Comparison of ENCODE assay signal across 8 mouse cellular contexts in the genomic region with DNA sequence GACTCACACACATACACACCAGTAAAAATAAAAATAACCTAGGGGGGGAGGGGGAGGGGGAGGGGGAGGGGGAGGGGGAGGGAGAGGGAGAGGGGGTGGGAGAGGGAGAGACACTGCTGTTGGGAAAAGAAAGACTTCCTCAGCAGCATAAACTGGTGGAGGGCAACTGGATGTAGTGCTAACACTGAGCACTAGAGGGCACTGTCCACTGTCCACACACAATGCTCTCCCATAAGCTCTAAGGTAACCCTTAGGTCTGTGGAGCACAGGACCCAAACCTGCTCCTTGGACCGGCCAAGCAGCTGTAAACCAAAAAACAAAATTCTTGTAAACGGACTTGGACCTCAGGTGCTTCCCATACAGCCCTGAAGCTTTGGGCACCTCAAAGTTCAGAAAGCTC. TPM values are rescaled to one million over a fixed set of nuclear protein-coding genes. Genes with fewer than 3 reads are reported as not detected.
DNase-seq lines count a peak whose midpoint lies in the region; ATAC-seq and TF ChIP-seq lines count a peak whose summit lies in the region.

No protein-coding gene starts in this region.

- H3K9me3 ChIP-seq in hindbrain, postnatal 0 days (ENCODE audit: low read length), result no peaks in the 10 kb centered on the region
- H3K9me3 ChIP-seq in liver, postnatal 0 days (ENCODE audit: low read length), result no peaks in the 10 kb centered on the region

- no peak for ATAC-seq in hindbrain, postnatal 0 days
- peak; percentile 72 for ATAC-seq in liver, postnatal 0 days

- DNase-seq in frontal cortex, postnatal 36 days (ENCODE audit: low spot score in 2 of 2), result peak; percentile 13 to 31
- DNase-seq in frontal cortex, postnatal 10 days (ENCODE audit: low spot score in 2 of 2), result no peak
- DNase-seq in testis, postnatal 14 days (ENCODE audit: low spot score), result no peak
- DNase-seq in cerebellum, adult 8-10 months, result peak; percentile 64
- DNase-seq in hindbrain, postnatal 0 days (ENCODE audit: low spot score), result peak; percentile 69
- DNase-seq in liver, postnatal 0 days, result peak; percentile 82
- DNase-seq in spleen, adult 2 months (ENCODE audit: low read depth in 1 of 2, low spot score in 2 of 2), result peak; percentile 65 to 79

- H3K9ac ChIP-seq in hindbrain, postnatal 0 days (replicated peaks; ENCODE audit: low read length), result no peak overlapping the region
- no peak overlapping the region for H3K9ac ChIP-seq in liver, postnatal 0 days (replicated peaks)

- peak; percentile 76; the same call in 1 of the 2 replicates for TF ChIP-seq CTCF in testis, adult 2 months (IDR thresholded peaks at IDR 0.05; ENCODE audit: control insufficient read depth, insufficient read depth, insufficient replicate concordance, low read depth, low read length)
- peak; percentile 82 for TF ChIP-seq CTCF in hindbrain, postnatal 0 days (IDR thresholded peaks at IDR 0.05; ENCODE audit: low read depth)
- TF ChIP-seq CTCF in liver, postnatal 0 days (IDR thresholded peaks at IDR 0.05; ENCODE audit: low read depth), result peak; percentile 92
- peak; percentile 83; the same call in 1 of the 2 replicates for TF ChIP-seq CTCF in spleen, adult 2 months (IDR thresholded peaks at IDR 0.05; ENCODE audit: extremely low read depth, insufficient read depth, insufficient read length, insufficient replicate concordance)

- 31% methylated on average over 2 of the region's 2 CpGs for WGBS in hindbrain, postnatal 0 days
- WGBS in liver, postnatal 0 days (ENCODE audit: insufficient replicate concordance), result 7% methylated on average over 2 of the region's 2 CpGs
- 1% methylated on average over 2 of the region's 2 CpGs for WGBS in spleen, adult 2 months

- no peak for TF ChIP-seq POLR2A in testis, adult 2 months (IDR thresholded peaks at IDR 0.05; ENCODE audit: control insufficient read depth, low read depth, low read length)
- TF ChIP-seq POLR2A in spleen, adult 2 months (IDR thresholded peaks at IDR 0.05; ENCODE audit: low read depth, low read length), result no peak

- no peak overlapping the region for H3K4me3 ChIP-seq in testis, adult 2 months (ENCODE audit: control insufficient read depth, low read depth, low read length)
- H3K4me3 ChIP-seq in hindbrain, postnatal 0 days (ENCODE audit: low read length), result no peak overlapping the region
- H3K4me3 ChIP-seq in liver, postnatal 0 days (ENCODE audit: low read depth, low read length), result no peak overlapping the region
- H3K4me3 ChIP-seq in spleen, adult 2 months (ENCODE audit: extremely low read depth, insufficient read depth, insufficient read length), result no peak overlapping the region

- no peak overlapping the region for H3K4me2 ChIP-seq in hindbrain, postnatal 0 days (ENCODE audit: low read depth, low read length)
- no peak overlapping the region for H3K4me2 ChIP-seq in liver, postnatal 0 days (ENCODE audit: low read depth, low read length)

- H3K27me3 ChIP-seq in testis, adult 2 months (ENCODE audit: control insufficient read depth, insufficient read depth, low read length), result no peaks in the 10 kb centered on the region
- H3K27me3 ChIP-seq in hindbrain, postnatal 0 days (ENCODE audit: insufficient read depth, low read length), result no peaks in the 10 kb centered on the region
- no peaks in the 10 kb centered on the region for H3K27me3 ChIP-seq in liver, postnatal 0 days (ENCODE audit: insufficient read depth, low read length)
- no peaks in the 10 kb centered on the region for H3K27me3 ChIP-seq in spleen, adult 2 months (ENCODE audit: control insufficient read depth, insufficient read depth, low read length)

- peaks cover 4% of the 10 kb centered on the region for H3K4me1 ChIP-seq in testis, adult 2 months (ENCODE audit: control insufficient read depth, insufficient read depth, low read length)
- no peaks in the 10 kb centered on the region for H3K4me1 ChIP-seq in hindbrain, postnatal 0 days (ENCODE audit: insufficient read depth, low read length)
- H3K4me1 ChIP-seq in liver, postnatal 0 days (ENCODE audit: insufficient read depth), result peaks cover 4% of the 10 kb centered on the region; the same call in 1 of the 2 replicates
- H3K4me1 ChIP-seq in spleen, adult 2 months (ENCODE audit: control insufficient read depth, insufficient read depth, insufficient read length), result peaks cover 30% of the 10 kb centered on the region

- no peak overlapping the region for H3K27ac ChIP-seq in testis, adult 2 months (ENCODE audit: control insufficient read depth, insufficient read depth, low read depth, low read length)
- H3K27ac ChIP-seq in hindbrain, postnatal 0 days, result no peak overlapping the region
- H3K27ac ChIP-seq in liver, postnatal 0 days (ENCODE audit: low read depth), result no peak overlapping the region
- H3K27ac ChIP-seq in spleen, adult 2 months (ENCODE audit: insufficient read depth, low read length), result peak overlapping the region; percentile 39; the same call in 1 of the 2 replicates

- no peaks in the 10 kb centered on the region for H3K36me3 ChIP-seq in testis, adult 2 months (ENCODE audit: control insufficient read depth, insufficient read depth, low read length)
- H3K36me3 ChIP-seq in hindbrain, postnatal 0 days (ENCODE audit: insufficient read depth, low read length), result no peaks in the 10 kb centered on the region
- no peaks in the 10 kb centered on the region for H3K36me3 ChIP-seq in liver, postnatal 0 days (replicated peaks; ENCODE audit: insufficient read depth, low read length)
- H3K36me3 ChIP-seq in spleen, adult 2 months (ENCODE audit: control insufficient read depth, insufficient read depth, low read length), result no peaks in the 10 kb centered on the region

- no peak for TF ChIP-seq EP300 in liver, postnatal 0 days (IDR thresholded peaks at IDR 0.05; ENCODE audit: low read depth)

RNA-seq across cellular contexts. Expression of gene Gh, which starts 1.0 kb away (rescaled TPM):
- polyA plus RNA-seq in testis, adult 2 months (2012; rRNA removed), result not detected in 2 replicates
- total RNA-seq in hindbrain, postnatal 0 days (2014; rRNA removed), result not detected in 2 replicates
- not detected in 2 replicates for polyA plus RNA-seq in hindbrain, postnatal 0 days (2015; fragmentation: Nextera tagmentation; extraction: Ambion mirVana)
- polyA plus RNA-seq in liver, postnatal 0 days (2015; fragmentation: Nextera tagmentation; extraction: Ambion mirVana), result 0.13 and 0.21 TPM in 2 replicates
- 4.7 and 5.4 TPM in 2 replicates for polyA plus RNA-seq in spleen, adult 2 months (2012; rRNA removed)

RNA-seq across cellular contexts. Expression of gene Cd79b, which starts 11.9 kb away (rescaled TPM):
- polyA plus RNA-seq in testis, adult 2 months (2012; rRNA removed), result 0.09 and 0.16 TPM in 2 replicates
- total RNA-seq in hindbrain, postnatal 0 days (2014; rRNA removed), result 0.25 and 0.63 TPM in 2 replicates
- 1.3 and 1.7 TPM in 2 replicates for polyA plus RNA-seq in hindbrain, postnatal 0 days (2015; fragmentation: Nextera tagmentation; extraction: Ambion mirVana)
- 34.8 and 36.0 TPM in 2 replicates for polyA plus RNA-seq in liver, postnatal 0 days (2015; fragmentation: Nextera tagmentation; extraction: Ambion mirVana)
- 556 and 588 TPM in 2 replicates for polyA plus RNA-seq in spleen, adult 2 months (2012; rRNA removed)

RNA-seq across cellular contexts. Expression of gene Tcam1, which starts 26.2 kb away (rescaled TPM):
- polyA plus RNA-seq in testis, adult 2 months (2012; rRNA removed), result 92.3 and 97.5 TPM in 2 replicates
- total RNA-seq in hindbrain, postnatal 0 days (2014; rRNA removed), result 0.05 and 1.3 TPM in 2 replicates
- 0.19 and 0.23 TPM in 2 replicates for polyA plus RNA-seq in hindbrain, postnatal 0 days (2015; fragmentation: Nextera tagmentation; extraction: Ambion mirVana)
- polyA plus RNA-seq in liver, postnatal 0 days (2015; fragmentation: Nextera tagmentation; extraction: Ambion mirVana), result 0.07 and 0.09 TPM in 2 replicates
- 0.11 and 0.14 TPM in 2 replicates for polyA plus RNA-seq in spleen, adult 2 months (2012; rRNA removed)

RNA-seq across cellular contexts. Expression of gene Smarcd2, which starts 29.9 kb away (rescaled TPM):
- polyA plus RNA-seq in testis, adult 2 months (2012; rRNA removed), result 74.7 and 74.9 TPM in 2 replicates
- 26.8 and 34.1 TPM in 2 replicates for total RNA-seq in hindbrain, postnatal 0 days (2014; rRNA removed)
- 10.4 and 12.3 TPM in 2 replicates for polyA plus RNA-seq in hindbrain, postnatal 0 days (2015; fragmentation: Nextera tagmentation; extraction: Ambion mirVana)
- polyA plus RNA-seq in liver, postnatal 0 days (2015; fragmentation: Nextera tagmentation; extraction: Ambion mirVana), result 16.4 and 19.5 TPM in 2 replicates
- polyA plus RNA-seq in spleen, adult 2 months (2012; rRNA removed), result 120 and 146 TPM in 2 replicates

RNA-seq across cellular contexts. Expression of gene Psmc5, which starts 46.7 kb away (rescaled TPM):
- 81.2 and 90.9 TPM in 2 replicates for polyA plus RNA-seq in testis, adult 2 months (2012; rRNA removed)
- total RNA-seq in hindbrain, postnatal 0 days (2014; rRNA removed), result 55.4 and 58.9 TPM in 2 replicates
- polyA plus RNA-seq in hindbrain, postnatal 0 days (2015; fragmentation: Nextera tagmentation; extraction: Ambion mirVana), result 305 and 308 TPM in 2 replicates
- 87.0 and 88.8 TPM in 2 replicates for polyA plus RNA-seq in liver, postnatal 0 days (2015; fragmentation: Nextera tagmentation; extraction: Ambion mirVana)
- polyA plus RNA-seq in spleen, adult 2 months (2012; rRNA removed), result 18.6 and 18.9 TPM in 2 replicates

Comparison
In these comparisons a context has a peak if more than half of its experiments do, and no peak if none do; other contexts are left out.
1. DNase-seq: peak in frontal cortex, postnatal 36 days (2 of 2), cerebellum, adult 8-10 months (single experiment), hindbrain, postnatal 0 days (single experiment), liver, postnatal 0 days (single experiment) and spleen, adult 2 months (2 of 2); none in frontal cortex, postnatal 10 days (0 of 2) and testis, postnatal 14 days (single experiment).
2. RNA of gene Cd79b, which starts 11.9 kb away (polyA plus RNA-seq): 556 to 588 TPM in spleen, adult 2 months; 34.8 to 36.0 TPM in liver, postnatal 0 days, 1.3 to 1.7 TPM in hindbrain, postnatal 0 days and 0.09 to 0.16 TPM in testis, adult 2 months; every median in the first group is over 10 times any median in the second.
3. RNA of gene Tcam1, which starts 26.2 kb away (polyA plus RNA-seq): 92.3 to 97.5 TPM in testis, adult 2 months; 0.19 to 0.23 TPM in hindbrain, postnatal 0 days, 0.11 to 0.14 TPM in spleen, adult 2 months and 0.07 to 0.09 TPM in liver, postnatal 0 days; every median in the first group is over 10 times any median in the second.
4. Peak in every context shown above with its lines, with median percentiles within 50 percentile points of each other: CTCF ChIP-seq.